Mouse (Mus musculus): ENCODE measurements at regions not wholly inside any gene's neighbourhood (a gene's known extent, or its start where the extent isn't known, plus 50 kb on each side); places are given as distances from the start of the nearest gene placed in this dataset.
A peak's percentile ranks its signal among the peaks of the same experiment; 100 is the strongest.

DNA sequence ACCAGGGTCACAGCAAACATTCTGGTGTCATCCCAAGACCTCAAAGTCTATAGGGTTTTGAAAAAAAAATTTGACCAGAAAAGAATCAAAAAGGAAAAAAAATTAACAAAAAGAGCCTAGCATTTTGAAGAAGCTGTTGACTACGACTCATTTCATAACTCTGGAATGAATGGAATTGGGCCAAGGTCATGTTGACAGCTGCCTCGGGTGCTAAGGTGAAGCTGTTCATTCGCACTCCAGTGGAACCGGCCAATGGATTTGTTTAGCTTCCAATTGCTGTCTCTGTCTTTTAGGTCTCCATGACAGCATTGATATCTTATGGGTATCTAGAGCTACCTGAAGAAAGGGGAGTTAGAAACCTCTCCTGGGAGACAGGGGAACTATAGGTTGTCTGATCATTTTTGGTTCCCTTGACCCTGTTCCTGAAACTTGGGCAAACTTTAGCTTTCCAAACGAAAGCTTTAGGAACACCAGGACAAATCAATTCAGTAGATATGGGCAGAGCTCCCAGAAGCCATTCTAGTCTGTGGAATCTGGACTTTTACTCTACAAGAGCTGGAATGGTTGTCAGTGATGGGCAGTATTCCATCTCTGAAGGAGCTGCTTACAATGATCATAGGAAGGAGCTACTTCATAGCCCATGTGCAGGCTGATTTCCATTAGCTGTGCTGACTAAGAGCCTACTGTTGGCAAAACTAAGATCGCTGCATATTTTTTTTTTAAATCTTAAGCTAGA lies 432.7 kb upstream of the Nr2f2 start:
- Histone ChIP-seq H3K4me2 (no peak overlapping the region), H3K9ac (no peak overlapping the region), H3K4me3 (no peak overlapping the region), H3K27me3 (peaks cover 12% of the 10 kb centered on the region; the same call in 1 of the 2 replicates), H3K27ac (no peak overlapping the region), H3K4me1 (no peaks in the 10 kb centered on the region), H3K9me3 (no peaks in the 10 kb centered on the region), H3K36me3 (no peaks in the 10 kb centered on the region)
- ATAC-seq (ENCODE audit: insufficient number of reproducible peaks, insufficient read depth, low FRiP score, low TSS enrichment, low read depth), result no peak
- WGBS, result 82% methylated on average over 6 of the region's 6 CpGs

DNA sequence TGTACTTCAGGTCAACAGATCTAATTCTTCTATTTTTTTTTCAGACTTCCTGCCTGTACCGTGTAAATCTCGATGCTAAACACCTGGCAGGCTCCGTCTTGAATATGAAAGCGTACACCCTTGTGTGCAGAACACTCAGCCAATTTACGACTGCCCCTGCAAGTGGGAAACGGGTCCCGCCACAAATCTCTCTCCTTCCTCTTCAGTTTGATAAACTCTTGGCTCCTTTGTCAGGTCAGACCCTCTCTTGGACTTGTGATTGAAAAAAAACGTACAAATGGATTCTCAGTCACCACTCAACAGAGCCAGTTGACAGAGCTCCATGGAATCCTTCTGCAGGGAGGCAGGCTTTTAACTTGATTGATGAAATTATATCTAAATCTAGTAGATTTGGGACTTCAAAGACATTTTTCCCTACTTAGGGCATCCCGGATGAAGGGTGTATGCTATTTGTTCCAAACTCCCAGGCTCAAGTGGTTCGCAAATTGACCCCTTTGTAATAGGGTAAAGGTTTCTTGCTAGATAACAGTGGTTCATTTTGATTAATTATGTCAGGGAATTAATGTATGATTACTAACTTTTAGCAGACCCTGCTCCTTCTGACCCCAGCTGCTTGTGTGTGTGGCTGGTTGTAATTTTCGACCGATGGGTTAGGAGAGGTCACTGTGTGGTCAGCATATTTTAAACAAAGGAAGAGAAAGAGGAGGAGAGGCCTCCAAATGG lies 429.7 kb upstream of the Nr2f2 start:
- Histone ChIP-seq H3K4me3 (no peak overlapping the region), H3K27ac (no peak overlapping the region), H3K36me3 (no peaks in the 10 kb centered on the region), H3K27me3 (peaks cover 12% of the 10 kb centered on the region), H3K9ac (no peak overlapping the region), H3K4me1 (no peaks in the 10 kb centered on the region), H3K4me2 (no peak overlapping the region), H3K9me3 (no peaks in the 10 kb centered on the region)
- no peak for ATAC-seq (ENCODE audit: insufficient number of reproducible peaks, insufficient read depth, low FRiP score, low TSS enrichment, low read depth)
- 17% methylated on average over 12 of the region's 12 CpGs for WGBS

DNA sequence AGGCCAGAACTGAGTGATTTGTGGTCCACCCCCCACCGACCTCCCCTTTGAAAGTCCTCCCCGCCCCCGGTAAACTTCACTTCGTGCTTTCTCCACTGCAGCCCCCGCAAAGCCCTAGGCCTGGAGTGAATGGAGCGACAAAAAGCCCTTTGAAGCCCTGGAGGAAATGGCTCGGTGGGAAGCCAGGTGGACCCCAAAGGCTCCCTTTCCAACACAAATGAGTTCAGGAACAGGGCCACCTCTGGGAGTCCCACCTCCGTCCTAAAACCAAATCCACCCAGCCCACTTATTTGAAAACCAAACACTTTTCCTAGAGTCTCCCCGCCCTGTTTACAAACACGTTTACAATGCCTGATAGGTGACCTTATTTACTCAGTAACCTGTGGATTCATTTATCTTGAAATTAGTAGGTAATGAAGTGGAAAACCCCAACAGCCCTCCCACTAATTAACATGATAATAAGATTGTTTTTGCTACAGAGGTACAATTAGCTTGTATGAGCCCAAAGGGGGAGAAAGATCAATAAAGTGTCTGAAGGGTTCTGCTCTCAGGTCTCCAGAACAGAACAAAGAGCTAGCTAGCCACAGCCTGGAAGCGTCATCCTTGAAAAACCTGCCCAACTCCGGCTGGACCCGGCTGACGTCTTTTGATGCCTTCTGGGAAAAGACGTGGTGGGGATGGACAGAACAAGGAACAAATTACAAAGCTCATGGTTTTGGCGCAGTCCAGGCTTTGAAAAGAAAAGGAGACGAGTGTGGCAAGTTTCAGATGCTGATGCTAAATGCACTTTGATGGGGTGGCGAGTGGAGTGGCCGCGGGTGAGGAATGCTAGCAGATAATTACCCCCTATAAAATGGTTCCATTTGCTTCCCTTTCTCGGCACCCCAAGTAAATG lies 422.6 kb upstream of the Nr2f2 start:
- Histone ChIP-seq H3K9ac (no peak overlapping the region), H3K4me3 (no peak overlapping the region), H3K9me3 (no peaks in the 10 kb centered on the region), H3K27me3 (peaks cover 44% of the 10 kb centered on the region), H3K27ac (no peak overlapping the region), H3K4me2 (peak overlapping the region; percentile 27; the same call in 1 of the 2 replicates), H3K36me3 (no peaks in the 10 kb centered on the region), H3K4me1 (no peaks in the 10 kb centered on the region)
- no peak for ATAC-seq (ENCODE audit: insufficient number of reproducible peaks, insufficient read depth, low FRiP score, low TSS enrichment, low read depth)
- WGBS, result 11% methylated on average over 21 of the region's 21 CpGs

- Histone ChIP-seq H3K4me2 (no peak overlapping the region), H3K27ac (no peak overlapping the region), H3K4me1 (no peaks in the 10 kb centered on the region), H3K36me3 (no peaks in the 10 kb centered on the region), H3K4me3 (no peak overlapping the region), H3K9me3 (no peaks in the 10 kb centered on the region), H3K9ac (no peak overlapping the region), H3K27me3 (peaks cover 44% of the 10 kb centered on the region)
- 23% methylated on average over 5 of the region's 5 CpGs for WGBS
- ATAC-seq (ENCODE audit: insufficient number of reproducible peaks, insufficient read depth, low FRiP score, low TSS enrichment, low read depth), result no peak
Observed at GRCm38 (mm10) chr7:70787966-70788365, 421.4 kb upstream of the Nr2f2 start.

DNA sequence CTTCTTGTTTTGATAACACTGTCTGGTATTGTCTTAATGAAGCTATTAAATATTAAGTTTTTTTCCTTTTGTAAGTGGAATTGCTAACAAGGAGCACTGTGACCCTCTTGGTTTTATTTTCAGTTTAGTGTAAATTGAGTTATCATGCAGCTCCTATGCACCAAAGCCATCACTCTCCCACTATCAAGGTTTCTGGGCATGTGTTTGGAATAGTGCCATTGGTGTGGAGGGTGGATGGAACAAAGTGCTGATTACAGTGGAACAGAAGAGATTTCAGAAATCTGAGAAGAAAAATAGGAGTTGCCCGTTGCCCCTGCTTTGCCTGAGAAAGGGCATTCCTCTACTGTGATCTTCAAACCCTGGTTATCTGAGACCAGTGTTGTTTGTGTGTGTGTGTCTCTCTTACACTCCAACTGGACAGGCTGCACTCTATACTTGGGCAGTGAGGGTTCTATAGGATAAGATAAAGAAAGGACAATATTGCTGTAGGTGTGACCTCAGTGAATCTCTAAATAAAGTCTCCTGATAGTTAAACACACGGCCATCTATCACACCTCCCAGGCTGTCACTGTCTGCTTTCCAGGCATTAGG lies 414.3 kb upstream of the Nr2f2 start:
- 62% methylated on average over 2 of the region's 2 CpGs for WGBS
- H3K4me3 ChIP-seq, result no peak overlapping the region
- 0 out of 2 replicates have a peak, but pooled peaks cover 6% of the 10 kb centered on the region for H3K27me3 ChIP-seq
- no peaks in the 10 kb centered on the region for H3K4me1 ChIP-seq
- H3K4me2 ChIP-seq, result no peak overlapping the region
- no peaks in the 10 kb centered on the region for H3K36me3 ChIP-seq
- H3K27ac ChIP-seq, result no peak overlapping the region
- ATAC-seq (ENCODE audit: insufficient number of reproducible peaks, insufficient read depth, low FRiP score, low TSS enrichment, low read depth), result no peak
- H3K9ac ChIP-seq, result no peak overlapping the region
- no peaks in the 10 kb centered on the region for H3K9me3 ChIP-seq

DNA sequence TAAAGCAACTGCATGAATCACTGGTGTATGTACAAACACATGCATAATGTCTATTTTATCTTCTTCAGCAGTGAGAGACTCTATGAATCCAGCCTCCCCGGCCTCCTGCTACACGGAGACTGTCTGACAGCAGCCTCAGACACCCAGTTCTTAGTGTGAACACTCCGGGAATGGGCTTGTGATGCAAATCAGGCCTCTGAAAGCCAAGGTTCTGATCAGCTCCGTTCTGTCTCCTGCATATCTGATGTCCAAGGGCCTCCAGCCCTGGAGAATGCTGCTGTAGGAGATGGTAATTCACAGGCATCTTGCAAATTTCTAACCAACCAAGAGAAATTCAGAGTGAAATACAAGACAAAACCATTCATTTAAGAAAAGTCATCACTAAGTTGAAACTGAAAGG lies 411.2 kb upstream of the Nr2f2 start:
- Histone ChIP-seq H3K9ac (no peak overlapping the region), H3K4me1 (no peaks in the 10 kb centered on the region), H3K4me3 (no peak overlapping the region), H3K36me3 (no peaks in the 10 kb centered on the region), H3K9me3 (0 out of 2 replicates have a peak, but pooled peaks cover 3% of the 10 kb centered on the region), H3K27ac (no peak overlapping the region), H3K27me3 (0 out of 2 replicates have a peak, but pooled peaks cover 5% of the 10 kb centered on the region), H3K4me2 (no peak overlapping the region)
- ATAC-seq (ENCODE audit: insufficient number of reproducible peaks, insufficient read depth, low FRiP score, low TSS enrichment, low read depth), result no peak
- WGBS, result 52% methylated on average over 4 of the region's 4 CpGs

DNA sequence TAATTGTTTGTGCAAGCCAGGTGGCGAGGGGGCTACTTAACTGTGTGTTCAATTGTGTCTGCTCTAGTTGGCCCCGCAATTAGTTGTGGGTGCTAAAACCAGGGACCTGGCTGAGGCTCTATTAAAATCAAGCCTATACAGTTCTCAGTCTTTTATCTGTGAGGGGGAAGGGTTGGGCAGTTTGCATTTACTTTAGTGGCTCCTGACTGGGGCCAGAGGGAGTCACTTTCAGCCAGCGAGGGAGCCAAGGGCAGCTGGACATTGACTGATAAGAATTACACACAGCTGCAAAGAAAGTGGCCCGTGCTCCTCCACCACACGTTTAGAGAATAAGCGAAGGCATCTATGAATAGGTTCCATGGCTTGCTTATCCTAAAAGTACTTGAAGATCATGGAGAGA lies 403.1 kb upstream of the Nr2f2 start:
- 84% methylated on average over 6 of the region's 6 CpGs for WGBS
- Histone ChIP-seq H3K27ac (no peak overlapping the region), H3K4me3 (no peak overlapping the region), H3K4me1 (no peaks in the 10 kb centered on the region), H3K9me3 (0 out of 2 replicates have a peak, but pooled peaks cover 6% of the 10 kb centered on the region), H3K36me3 (no peaks in the 10 kb centered on the region), H3K27me3 (no peaks in the 10 kb centered on the region), H3K9ac (no peak overlapping the region), H3K4me2 (no peak overlapping the region)
- no peak for ATAC-seq (ENCODE audit: insufficient number of reproducible peaks, insufficient read depth, low FRiP score, low TSS enrichment, low read depth)

DNA sequence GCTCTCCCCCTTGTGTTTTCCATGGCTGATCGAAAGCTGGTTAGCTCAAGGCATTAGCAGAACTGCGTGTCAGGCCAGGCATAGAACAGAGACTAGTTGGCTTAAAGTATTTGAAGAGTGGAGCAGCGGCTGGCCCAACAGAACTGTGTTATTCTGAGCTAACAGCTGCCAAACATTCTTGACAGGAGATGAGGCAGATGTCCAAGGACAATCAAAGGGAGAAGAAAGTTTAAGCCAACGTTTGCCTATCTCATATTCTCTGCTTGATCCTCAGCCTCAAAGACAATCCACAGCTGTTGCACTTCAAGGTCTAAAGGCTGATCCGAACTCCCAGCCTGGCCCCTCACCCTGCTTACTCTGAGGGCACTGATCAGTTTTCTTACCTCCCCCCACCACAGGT lies 401.2 kb upstream of the Nr2f2 start:
- Histone ChIP-seq H3K4me1 (no peaks in the 10 kb centered on the region), H3K9ac (no peak overlapping the region), H3K9me3 (0 out of 2 replicates have a peak, but pooled peaks cover 4% of the 10 kb centered on the region), H3K36me3 (no peaks in the 10 kb centered on the region), H3K4me2 (no peak overlapping the region), H3K27me3 (no peaks in the 10 kb centered on the region), H3K4me3 (no peak overlapping the region), H3K27ac (no peak overlapping the region)
- WGBS, result 67% methylated on average over 5 of the region's 5 CpGs
- no peak for ATAC-seq (ENCODE audit: insufficient number of reproducible peaks, insufficient read depth, low FRiP score, low TSS enrichment, low read depth)

- Histone ChIP-seq H3K4me1 (no peaks in the 10 kb centered on the region), H3K27me3 (no peaks in the 10 kb centered on the region), H3K9ac (no peak overlapping the region), H3K4me3 (no peak overlapping the region), H3K4me2 (no peak overlapping the region), H3K9me3 (0 out of 2 replicates have a peak, but pooled peaks cover 3% of the 10 kb centered on the region), H3K36me3 (no peaks in the 10 kb centered on the region), H3K27ac (no peak overlapping the region)
- ATAC-seq (ENCODE audit: insufficient number of reproducible peaks, insufficient read depth, low FRiP score, low TSS enrichment, low read depth), result no peak
- 93% methylated on average over 3 of the region's 3 CpGs for WGBS
Observed at GRCm38 (mm10) chr7:70756676-70757075, 390.1 kb upstream of the Nr2f2 start.

GRCm38 (mm10) chr7:70754826-70755225 lies 388.3 kb upstream of the Nr2f2 start:
- Histone ChIP-seq H3K9me3 (0 out of 2 replicates have a peak, but pooled peaks cover 3% of the 10 kb centered on the region), H3K4me3 (no peak overlapping the region), H3K4me2 (no peak overlapping the region), H3K36me3 (no peaks in the 10 kb centered on the region), H3K27me3 (peaks cover 8% of the 10 kb centered on the region), H3K4me1 (no peaks in the 10 kb centered on the region), H3K27ac (no peak overlapping the region), H3K9ac (no peak overlapping the region)
- 68% methylated on average over 1 of the region's 1 CpGs for WGBS
- no peak for ATAC-seq (ENCODE audit: insufficient number of reproducible peaks, insufficient read depth, low FRiP score, low TSS enrichment, low read depth)

DNA sequence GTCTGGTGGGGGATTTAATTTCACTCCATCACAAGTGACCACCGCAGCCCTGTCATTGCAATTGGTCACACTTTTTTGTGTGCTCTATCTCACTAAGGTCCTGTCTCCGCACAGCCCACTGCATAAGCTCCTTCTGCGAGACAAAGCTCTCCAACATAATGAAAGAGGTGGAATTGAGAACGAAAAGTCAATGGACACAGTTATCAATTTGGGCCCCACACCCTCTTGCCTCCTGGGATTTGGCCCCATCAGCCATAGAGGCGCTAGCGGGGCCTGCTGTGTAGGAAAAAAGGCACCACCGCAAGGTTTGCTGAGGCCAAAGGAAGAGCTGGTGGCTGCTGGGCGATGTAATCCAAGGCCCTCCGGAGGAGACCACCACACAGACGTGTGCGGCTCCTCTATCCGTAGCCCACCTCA lies 386.3 kb upstream of the Nr2f2 start:
- Histone ChIP-seq H3K27ac (no peak overlapping the region), H3K4me2 (no peak overlapping the region), H3K9ac (no peak overlapping the region), H3K4me1 (peaks cover 8% of the 10 kb centered on the region), H3K27me3 (peaks cover 8% of the 10 kb centered on the region), H3K4me3 (no peak overlapping the region), H3K36me3 (no peaks in the 10 kb centered on the region), H3K9me3 (0 out of 2 replicates have a peak, but pooled peaks cover 3% of the 10 kb centered on the region)
- ATAC-seq (ENCODE audit: insufficient number of reproducible peaks, insufficient read depth, low FRiP score, low TSS enrichment, low read depth), result no peak
- WGBS, result 54% methylated on average over 12 of the region's 12 CpGs
